Mouse (Mus musculus) embryo, embryonic 11 days (tissue): ENCODE results near the gene Usmg5.
A peak's percentile ranks its signal among the peaks of the same experiment; 100 is the strongest.

Experiments
- DNase-seq: peaks from one replicate; pipeline ENCODE4 v3.0.0-alpha.2; 2015

Usmg5 gene

DNA sequence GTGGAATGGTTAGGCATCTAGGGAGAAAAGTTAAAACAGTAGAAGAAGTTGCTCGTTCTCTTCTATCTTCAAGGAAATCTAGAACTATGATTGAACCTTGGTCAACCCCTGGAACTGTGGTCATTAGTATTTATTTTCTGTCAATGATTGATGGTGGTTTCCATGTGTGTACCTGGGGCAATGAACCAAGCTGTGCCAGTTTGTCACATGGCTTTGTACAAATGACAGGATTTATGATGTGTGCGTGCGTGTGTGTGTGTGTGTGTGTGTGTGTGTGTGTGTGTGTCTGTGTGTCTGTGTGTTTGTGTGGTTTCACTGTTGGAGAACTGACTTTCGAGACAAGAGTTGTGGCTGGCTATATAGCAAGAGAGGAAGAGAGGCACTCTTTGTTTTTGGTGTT is 37.0 kb downstream of the Usmg5 start:
- DNase-seq = no peak

DNA sequence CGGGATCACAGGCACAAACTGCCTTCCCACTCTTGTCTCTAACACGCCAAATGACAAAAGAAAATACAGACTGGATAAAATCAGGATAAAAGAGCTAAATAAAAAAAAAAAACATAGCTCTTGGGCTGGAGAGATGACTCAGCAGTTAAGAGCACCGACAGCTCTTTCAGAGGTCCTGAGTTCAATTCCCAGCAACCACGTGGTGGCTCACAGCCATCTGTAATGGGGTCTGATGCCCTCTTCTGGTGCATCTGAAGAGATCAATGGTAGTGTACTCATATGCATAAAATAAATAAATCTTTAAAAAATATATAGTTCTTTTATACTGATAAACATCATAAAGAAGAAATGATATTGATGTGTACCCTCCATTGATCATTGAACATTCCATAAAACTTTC is 37.5 kb downstream of the Usmg5 start:
- no peak for DNase-seq

DNA sequence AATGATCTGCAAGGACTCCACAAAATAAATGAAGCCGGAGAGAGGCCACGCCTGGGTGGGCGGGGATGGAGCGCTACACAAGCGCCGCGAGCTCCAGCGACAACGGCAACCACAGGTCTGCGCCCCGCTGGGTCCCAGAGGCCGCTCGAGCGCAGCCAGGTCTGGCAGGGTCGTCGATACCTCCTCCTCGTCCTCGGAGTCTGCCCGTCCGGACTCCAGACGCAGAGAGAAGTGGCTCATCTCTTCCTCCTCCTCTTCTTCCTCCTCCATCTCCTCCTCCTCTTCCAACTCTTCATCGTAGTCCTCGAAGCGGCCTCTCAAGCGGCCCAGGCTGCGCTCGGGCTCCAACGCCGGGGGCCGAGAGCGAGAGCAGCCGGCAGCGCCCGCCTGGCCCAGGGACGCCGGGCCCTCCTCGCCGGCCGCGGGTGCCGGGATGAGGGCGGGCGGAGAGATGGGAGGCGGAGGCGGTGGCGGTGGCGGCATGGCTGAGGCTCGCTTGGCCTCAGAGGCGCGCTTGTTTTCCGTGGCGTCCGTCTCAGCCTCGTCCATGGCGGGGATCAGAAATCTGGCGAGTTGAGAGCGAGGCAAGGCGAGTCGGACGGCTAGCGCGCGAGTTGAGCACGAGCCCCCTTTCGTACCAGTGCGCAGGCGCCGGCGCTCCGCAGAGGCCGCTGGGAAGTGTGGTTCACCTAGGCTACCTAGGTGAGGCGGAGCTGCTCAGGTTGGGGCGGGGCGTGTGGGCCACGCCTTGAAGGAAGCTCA is 40.0 kb downstream of the Usmg5 start, which contains the start of gene Pcgf6:
Pcgf6 (minus strand) TSS at position 636 of the 762 bp plus-strand sequence.
- peak; percentile 92 for DNase-seq

DNA sequence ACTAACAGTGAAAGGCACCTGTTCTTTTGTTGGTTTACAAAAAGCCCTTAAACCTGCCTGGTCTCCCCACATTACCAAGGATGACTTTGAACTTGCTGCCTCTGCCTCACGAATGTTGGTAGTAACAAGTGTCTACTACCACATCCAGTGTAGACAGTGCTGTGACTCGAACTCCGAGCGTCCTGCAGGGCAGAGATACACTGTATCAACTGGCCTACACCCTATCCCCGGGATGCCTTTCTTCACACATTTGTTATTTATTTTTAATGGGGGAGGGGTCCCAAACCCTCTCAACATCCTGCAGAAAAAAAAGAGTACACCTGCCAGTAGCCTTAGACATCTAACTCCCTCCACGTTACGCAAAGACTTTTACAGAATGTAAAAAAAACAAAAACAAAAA is 40.6 kb downstream of the Usmg5 start:
- no peak for DNase-seq

DNA sequence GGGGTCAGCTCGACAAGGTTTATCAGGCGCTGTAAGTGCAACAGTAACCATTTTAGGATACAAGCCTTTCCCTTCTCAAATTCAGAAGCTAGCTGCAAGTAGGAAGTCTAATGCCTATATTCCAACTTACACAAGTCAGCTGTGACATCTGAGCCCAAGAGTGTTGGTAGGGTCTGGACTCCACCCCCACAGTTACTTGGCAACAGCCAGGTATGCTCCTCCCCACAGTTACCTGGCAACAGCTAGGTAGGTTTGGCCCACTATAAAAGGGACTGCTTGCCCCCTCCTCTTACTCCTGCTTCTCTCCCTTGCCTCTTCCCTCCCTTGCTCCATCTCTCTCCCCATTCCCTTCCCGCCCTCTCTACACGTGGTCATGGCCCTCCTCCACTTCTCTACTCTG is 41.4 kb downstream of the Usmg5 start:
- DNase-seq = no peak

DNA sequence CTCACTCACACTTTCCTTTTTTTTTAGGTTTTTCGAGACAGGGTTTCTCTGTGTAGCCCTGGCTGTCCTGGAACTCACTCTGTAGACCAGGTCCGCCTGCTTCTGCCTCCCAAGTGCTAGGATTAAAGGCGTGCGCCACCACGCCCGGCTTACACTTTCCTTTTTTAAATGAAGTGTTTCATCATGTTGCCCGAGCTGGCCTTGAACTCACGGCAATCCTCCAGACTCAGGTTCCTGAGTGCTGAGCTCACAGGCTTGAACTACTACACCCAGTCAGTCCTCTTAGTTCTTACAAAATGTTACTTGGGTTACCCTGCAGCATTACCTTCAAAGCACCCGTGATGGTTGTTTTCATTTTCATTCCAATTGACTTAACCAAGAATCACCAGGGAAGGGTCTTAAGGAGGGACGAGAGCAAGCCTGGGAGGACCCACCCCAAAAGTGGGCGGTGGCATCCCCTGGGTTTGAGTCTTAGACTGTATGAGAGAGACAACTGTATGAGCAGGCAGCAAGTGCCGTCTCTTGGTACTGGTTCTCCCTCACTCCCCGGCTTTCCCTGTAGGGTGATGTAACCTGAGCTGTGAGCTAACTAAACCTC is 43.1 kb downstream of the Usmg5 start:
- DNase-seq = no peak

DNA sequence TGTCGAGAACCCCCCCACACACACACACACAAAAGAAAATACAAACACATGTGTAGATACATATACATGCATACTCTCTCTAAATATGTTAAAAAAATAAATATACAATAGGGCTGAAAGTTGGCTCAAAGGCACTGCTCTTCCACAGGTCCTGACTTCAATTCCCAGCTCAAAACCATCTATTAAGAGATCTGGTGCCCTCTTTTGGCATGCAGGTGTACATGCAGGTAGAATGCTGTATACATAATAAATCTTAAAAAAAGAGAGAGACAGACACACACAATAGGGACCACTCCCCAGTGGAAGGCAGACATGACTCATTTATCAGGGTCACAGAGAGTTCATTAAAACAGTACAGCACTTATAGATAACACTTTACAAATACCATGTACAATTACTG is 44.1 kb downstream of the Usmg5 start:
- peak; percentile 14 for DNase-seq

DNA sequence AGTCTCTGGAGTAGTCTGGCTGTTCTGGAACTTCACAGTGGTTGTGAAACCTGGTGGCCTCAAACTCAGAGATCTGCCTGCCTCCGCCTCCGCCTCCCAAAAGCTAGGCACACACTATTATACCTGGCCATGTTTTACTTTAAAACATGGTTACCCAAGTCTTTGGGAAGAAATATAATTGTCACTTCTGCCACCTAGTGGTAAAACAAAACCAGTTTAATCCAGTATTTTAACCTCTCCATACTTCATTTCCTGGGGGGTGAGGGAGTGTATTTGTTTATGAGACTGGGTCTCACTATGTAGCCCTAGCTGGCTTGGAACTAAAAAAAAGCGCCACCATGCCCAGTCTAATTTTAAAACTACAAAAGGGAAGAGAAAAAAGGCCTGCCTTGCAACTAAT is 46.8 kb downstream of the Usmg5 start:
- peak; percentile 26 for DNase-seq

DNA sequence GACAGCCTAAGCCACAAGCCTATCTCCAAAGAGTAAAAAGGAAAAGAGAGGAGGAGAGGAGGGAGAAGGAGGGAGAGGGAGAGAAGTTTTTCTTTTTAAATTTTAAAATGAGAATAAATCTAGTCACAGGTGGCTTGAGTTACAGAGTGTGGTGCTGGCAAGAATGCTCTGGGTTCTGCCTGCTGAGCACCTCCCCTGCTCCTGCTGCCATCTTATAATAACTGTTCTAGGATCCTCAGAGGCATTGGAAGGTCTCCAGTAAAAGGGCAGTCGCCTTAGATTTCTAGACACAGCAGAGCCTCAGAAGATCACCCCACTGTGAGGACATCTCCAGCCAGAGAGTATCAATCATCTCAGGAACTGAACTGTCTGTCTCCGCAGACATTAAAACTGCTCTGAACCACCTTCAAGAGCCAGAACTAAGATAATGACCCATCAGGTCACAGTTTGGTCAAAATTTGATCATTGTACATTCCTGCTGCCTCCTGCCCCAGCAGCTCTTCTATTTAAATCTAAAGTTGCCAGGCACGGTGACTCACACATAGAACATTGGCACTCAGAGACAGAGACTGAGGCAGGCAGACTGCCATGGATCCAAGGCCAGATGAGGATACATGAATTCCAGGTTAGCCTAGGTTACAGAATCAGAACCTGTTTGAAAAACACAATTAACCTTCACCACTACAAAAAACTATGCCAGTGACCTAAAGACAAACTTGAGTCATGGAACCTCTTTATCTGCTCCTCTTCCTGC is 49.5 kb downstream of the Usmg5 start:
- no peak for DNase-seq

DNA sequence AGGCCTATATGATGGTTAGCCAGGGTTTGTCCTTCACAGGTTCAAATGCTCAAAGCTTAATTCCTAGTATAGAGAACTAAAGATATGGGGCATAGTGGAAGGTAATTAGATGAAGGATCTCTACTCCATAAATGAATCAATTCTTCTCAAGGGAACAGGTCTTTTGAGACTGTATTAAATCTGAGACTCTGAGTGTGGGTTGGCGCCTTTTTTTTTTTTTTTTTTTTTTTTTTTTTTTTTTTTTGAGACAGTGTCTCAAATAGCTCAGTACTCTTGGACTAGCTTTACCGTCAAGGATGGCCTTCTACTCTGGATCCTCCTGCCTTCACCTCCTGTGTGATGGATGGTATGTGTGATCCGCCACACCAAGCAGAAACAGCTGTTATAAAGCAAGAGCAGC is 53.9 kb downstream of the Usmg5 start:
- DNase-seq = no peak

DNA sequence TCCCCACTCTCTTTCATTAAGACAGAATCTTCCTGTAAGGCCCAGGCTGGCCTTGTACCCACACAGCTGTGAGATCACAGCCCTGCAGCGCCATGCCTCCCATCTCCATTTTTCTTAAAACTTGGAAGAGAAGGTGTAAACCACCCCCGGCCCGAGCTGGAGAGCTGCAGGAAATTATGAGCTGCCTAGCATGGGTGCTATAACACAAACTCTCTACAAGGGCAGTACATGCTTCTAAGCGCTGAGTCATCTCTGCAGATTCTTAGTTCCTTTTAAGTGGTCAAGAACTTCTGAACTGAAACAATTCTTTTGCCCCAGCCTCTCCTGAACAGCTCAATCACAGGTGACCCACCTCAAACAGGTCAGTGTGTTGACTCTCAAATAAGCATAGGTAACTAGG is 55.5 kb downstream of the Usmg5 start:
- DNase-seq = no peak
